Mouse (Mus musculus) gastrocnemius, adult 8-10 months (tissue): ENCODE data around the gene Nfx1. TPM values are rescaled to one million over a fixed set of nuclear protein-coding genes. Genes with fewer than 3 reads are reported as not detected.

Source experiments
- microRNA-seq: library from miRNA; unstranded; fragments of <30 nt; microRNA quantifications from one replicate; pipeline ENCODE4 v1.2.0, GENCODE M21; 2022
- total RNA-seq, 4 experiments: library from RNA; stranded (reverse); gene quantifications; 2 replicates each; pipeline ENCODE4 v1.2.4; 2022

Gene Nfx1
- total RNA-seq, 4 experiments from 2014 or later = 19.9 to 22.8 (median 22.3) TPM

Small RNAs within 50 kb of the gene (microRNA-seq; reads per million reads assigned to microRNA genes)
- gene Mir3094 = not detected

Other genes starting within 250 kb of the Nfx1 start
- 10 to 100 TPM; 24.8 to 44.0 (median 28.5) TPM for gene Dnaja1, start 248.8 kb upstream of the Nfx1 start, total RNA-seq
- gene Smu1, start 213.0 kb upstream of the Nfx1 start, total RNA-seq = 10 to 100 TPM; 28.7 to 33.9 (median 32.7) TPM
- 10 to 100 TPM; 22.3 to 27.7 (median 23.7) TPM for gene B4galt1, start 116.9 kb upstream of the Nfx1 start, total RNA-seq
- gene Spink4, start 50.9 kb upstream of the Nfx1 start, total RNA-seq = not detected
- gene Bag1, start 22.6 kb upstream of the Nfx1 start, total RNA-seq = 100 to 1,000 TPM; 229 to 241 (median 229) TPM
- gene Chmp5, start 22.5 kb upstream of the Nfx1 start, total RNA-seq = 10 to 100 TPM; 20.6 to 21.7 (median 21.3) TPM
- 1 to 10 TPM; 5.4 to 9.4 (median 7.2) TPM for gene Aqp7, start 77.2 kb downstream of the Nfx1 start, total RNA-seq
- gene Aqp3, start 127.3 kb downstream of the Nfx1 start, total RNA-seq = not detected
- gene Nol6, start 153.5 kb downstream of the Nfx1 start, total RNA-seq = 10 to 100 TPM; 16.4 to 20.9 (median 17.8) TPM
- gene Ube2r2, start 164.8 kb downstream of the Nfx1 start, total RNA-seq = 100 to 1,000 TPM; 178 to 274 (median 231) TPM